Mouse (Mus musculus): Measurements from ENCODE around the gene Tekt2.

GRCm38 (mm10) chr4:126309211-126309921, 16.1 kb downstream of the Tekt2 start:
- no peak for TF ChIP-seq POLR2A (IDR thresholded peaks at IDR 0.05; ENCODE audit: insufficient read depth, low read depth, low read length)
- no peak for TF ChIP-seq CTCF (IDR thresholded peaks at IDR 0.05; ENCODE audit: insufficient read depth, low read depth, low read length)
